Mouse (Mus musculus): ENCODE data around the gene Ceacam20. TPM values are rescaled to one million over a fixed set of nuclear protein-coding genes. Genes with fewer than 3 reads are reported as not detected.
"Not testable (repeated sequence)": the region's sequence is repeated elsewhere in the genome, so short reads cannot be mapped to it uniquely, and the experiment has no call there.

The Ceacam20 gene
- not detected in 2 replicates for polyA plus RNA-seq (2016; fragmentation: Nextera tagmentation; extraction: Ambion mirVana)

DNA sequence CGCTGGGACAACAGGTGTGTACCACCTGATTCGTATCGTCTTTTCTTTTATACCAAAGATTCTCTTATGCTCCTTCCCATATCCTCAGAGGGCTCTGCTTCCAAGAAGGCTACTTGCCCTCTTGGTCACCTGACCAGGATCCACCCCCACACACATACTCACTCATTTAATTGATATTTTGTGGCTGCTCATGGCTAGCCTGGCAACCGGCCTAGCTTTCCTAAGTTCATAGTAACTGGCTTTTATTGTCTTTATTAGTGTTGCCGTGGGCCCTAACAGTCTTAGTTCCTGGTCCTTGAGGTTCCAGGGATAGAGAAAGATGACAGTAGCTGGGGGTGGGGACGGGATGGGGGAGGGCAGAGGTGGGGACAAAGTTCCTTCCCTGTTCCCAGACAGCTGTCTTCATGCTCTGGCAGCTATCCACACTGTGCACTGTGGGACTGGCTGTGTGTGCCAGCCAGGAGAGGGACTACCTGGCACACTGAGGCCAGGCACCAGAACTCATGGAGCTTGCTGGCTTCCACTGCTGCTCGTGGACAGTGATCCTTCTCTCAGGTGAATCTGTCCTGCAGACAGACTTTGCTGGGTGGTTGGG lies at the start of gene Ceacam20:
Gene Ceacam20 (plus strand): TSS at position 428 of the 595 bp plus-strand sequence.
- no peak within 1 kb of the TSS for H3K4me3 ChIP-seq
- WGBS: 84% methylated on average over 7 of the region's 7 CpGs
- no peaks in the 10 kb centered on the region for H3K4me1 ChIP-seq
- no peaks in the 10 kb centered on the region for H3K36me3 ChIP-seq (replicated peaks)
- H3K27ac ChIP-seq (replicated peaks): no peak within 1 kb of the TSS
- peaks cover 11% of the 10 kb centered on the region for H3K9me3 ChIP-seq
- no peaks in the 10 kb centered on the region for H3K27me3 ChIP-seq (replicated peaks; ENCODE audit: low read depth, poor library complexity, severe bottlenecking)
- no peak for DNase-seq (ENCODE audit: low spot score)

- Histone ChIP-seq H3K4me3 (peak overlapping the region; percentile 75), H3K9me3 (no peaks in the 10 kb centered on the region), H3K27ac (replicated peaks) (peak overlapping the region; percentile 86), H3K4me1 (peaks cover 15% of the 10 kb centered on the region), H3K27me3 (replicated peaks; ENCODE audit: low read depth, poor library complexity, severe bottlenecking) (peaks cover 8% of the 10 kb centered on the region), H3K36me3 (replicated peaks) (peaks cover 34% of the 10 kb centered on the region)
- 32% methylated on average over 4 of the region's 4 CpGs for WGBS
- no peak for DNase-seq (ENCODE audit: low spot score)
Observed at GRCm38 (mm10) chr7:19920166-19920505, 45.1 kb upstream of the Ceacam20 start.

DNA sequence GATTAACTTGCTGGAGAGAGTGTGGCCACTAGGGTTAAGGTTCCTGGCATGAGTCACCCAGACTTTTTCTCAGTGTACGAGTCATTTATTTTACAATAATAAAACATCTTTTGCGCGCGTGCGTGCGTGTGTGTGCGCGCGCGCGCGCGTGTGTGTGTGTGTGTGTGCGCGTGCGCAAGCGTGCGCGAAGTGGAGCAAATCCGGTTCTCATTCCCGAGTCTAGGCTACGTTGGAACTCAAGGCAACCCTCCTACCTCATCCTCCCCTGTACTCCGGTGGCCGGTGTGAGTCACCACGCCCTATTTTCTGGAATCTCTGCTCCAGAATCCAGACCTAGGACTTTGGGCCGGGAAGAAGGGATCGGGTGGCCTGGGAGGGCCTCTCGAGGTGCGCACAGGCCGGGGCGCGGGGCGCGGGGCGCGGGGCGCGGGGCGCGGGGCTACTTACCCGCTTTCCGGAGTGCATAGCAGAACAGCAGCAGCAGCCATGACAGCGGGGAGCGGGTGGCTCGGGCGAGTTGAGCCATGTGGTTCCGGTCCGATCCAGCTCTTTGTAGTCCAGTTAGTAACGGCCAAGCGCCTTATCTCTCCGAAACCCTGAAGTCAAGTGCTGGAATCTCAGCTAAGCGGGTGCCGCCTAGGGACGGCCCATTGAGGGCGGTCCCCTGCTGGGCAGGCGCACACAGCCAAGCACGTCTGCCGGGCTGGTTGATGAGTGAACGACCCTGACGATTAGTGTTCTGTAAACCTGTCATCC lies 44.5 kb upstream of the Ceacam20 start, which contains the start of gene Pvr:
Gene Pvr (minus strand): TSS at position 655 of the 756 bp plus-strand sequence.
- H3K27ac ChIP-seq (replicated peaks): peak within 1 kb of the TSS; percentile 86
- WGBS: under 1% methylated on average over 60 of the region's 60 CpGs

GRCm38 (mm10) chr7:19923354-19923753 lies 41.9 kb upstream of the Ceacam20 start:
- H3K27ac ChIP-seq (replicated peaks): no peak overlapping the region
- H3K9me3 ChIP-seq: no peaks in the 10 kb centered on the region
- 47% methylated on average over 2 of the region's 2 CpGs for WGBS

More for the DNA sequence above, 44.5 kb upstream of the Ceacam20 start, which contains the start of gene Pvr:
- Histone ChIP-seq H3K9me3 (no peaks in the 10 kb centered on the region), H3K27me3 (replicated peaks; ENCODE audit: low read depth, poor library complexity, severe bottlenecking) (peaks cover 8% of the 10 kb centered on the region), H3K4me1 (peaks cover 15% of the 10 kb centered on the region), H3K4me3 (peak within 1 kb of the TSS; percentile 75), H3K36me3 (replicated peaks) (peaks cover 29% of the 10 kb centered on the region)
- peak; percentile 79 for DNase-seq (ENCODE audit: low spot score)

DNA sequence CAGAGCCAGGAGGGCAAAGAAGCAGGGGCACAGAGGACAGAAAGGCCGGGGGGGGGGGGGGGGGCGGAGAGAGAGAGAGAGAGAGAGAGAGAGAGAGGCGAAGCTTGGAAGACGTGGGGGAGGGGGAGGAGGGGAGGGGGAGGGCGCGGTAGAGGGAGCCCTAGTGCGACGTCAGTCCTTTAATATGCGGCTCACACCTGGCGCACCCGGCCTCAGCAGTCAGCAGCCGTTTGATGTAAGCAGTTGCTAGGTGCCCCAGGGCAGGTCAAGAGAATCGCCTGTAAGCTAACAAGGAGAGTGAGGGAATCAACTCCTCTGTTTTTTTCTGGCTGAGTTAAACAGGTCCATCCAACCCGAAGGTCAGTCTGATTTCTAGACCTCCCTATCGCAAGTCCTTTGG lies 41.4 kb upstream of the Ceacam20 start:
- WGBS: 8% methylated on average over 13 of the region's 15 CpGs
- Histone ChIP-seq H3K4me3 (peak overlapping the region; percentile 21; the same call in 1 of the 2 replicates), H3K9me3 (no peaks in the 10 kb centered on the region), H3K4me1 (peaks cover 15% of the 10 kb centered on the region), H3K27me3 (replicated peaks; ENCODE audit: low read depth, poor library complexity, severe bottlenecking) (peaks cover 8% of the 10 kb centered on the region), H3K27ac (replicated peaks) (no peak overlapping the region), H3K36me3 (replicated peaks) (no peaks in the 10 kb centered on the region)
- DNase-seq (ENCODE audit: low spot score): peak; percentile 48

More at GRCm38 (mm10) chr7:19923354-19923753, 41.9 kb upstream of the Ceacam20 start:
- DNase-seq (ENCODE audit: low spot score): no peak
- Histone ChIP-seq H3K36me3 (replicated peaks) (peaks cover 3% of the 10 kb centered on the region), H3K27me3 (replicated peaks; ENCODE audit: low read depth, poor library complexity, severe bottlenecking) (peaks cover 8% of the 10 kb centered on the region), H3K4me1 (peaks cover 15% of the 10 kb centered on the region), H3K4me3 (no peak overlapping the region)

DNA sequence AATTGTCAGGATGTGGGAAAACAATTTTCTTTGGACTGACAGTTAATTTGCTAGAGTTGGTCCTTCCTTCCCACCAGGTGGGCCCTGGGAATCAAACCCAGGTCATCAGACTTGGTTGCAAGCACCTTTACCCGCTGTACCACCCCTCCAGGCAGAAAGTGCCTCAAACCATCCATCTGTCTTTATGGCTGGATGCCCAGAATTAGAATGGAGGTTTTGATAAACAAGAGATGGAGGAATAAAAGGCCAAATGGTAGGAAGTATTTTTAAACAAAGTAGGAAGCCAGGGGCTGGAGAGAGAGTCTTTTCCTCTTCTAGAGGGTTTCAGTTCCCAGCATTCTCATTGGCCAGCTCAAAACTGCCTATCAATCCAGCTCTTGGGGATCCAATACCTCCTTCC lies 39.8 kb upstream of the Ceacam20 start:
- Histone ChIP-seq H3K4me3 (no peak overlapping the region), H3K4me1 (peaks cover 9% of the 10 kb centered on the region), H3K36me3 (replicated peaks) (no peaks in the 10 kb centered on the region), H3K27ac (replicated peaks) (no peak overlapping the region), H3K27me3 (replicated peaks; ENCODE audit: low read depth, poor library complexity, severe bottlenecking) (peaks cover 8% of the 10 kb centered on the region), H3K9me3 (no peaks in the 10 kb centered on the region)
- WGBS: 80% methylated on average over 1 of the region's 1 CpGs
- DNase-seq (ENCODE audit: low spot score): no peak

- peaks cover 6% of the 10 kb centered on the region for H3K4me1 ChIP-seq
- no peak overlapping the region for H3K27ac ChIP-seq (replicated peaks)
- H3K36me3 ChIP-seq (replicated peaks): no peaks in the 10 kb centered on the region
- peaks cover 14% of the 10 kb centered on the region for H3K27me3 ChIP-seq (replicated peaks; ENCODE audit: low read depth, poor library complexity, severe bottlenecking)
- H3K9me3 ChIP-seq: no peaks in the 10 kb centered on the region
- no peak overlapping the region for H3K4me3 ChIP-seq
- no peak for DNase-seq (ENCODE audit: low spot score)
- 76% methylated on average over 2 of the region's 2 CpGs for WGBS
Observed at GRCm38 (mm10) chr7:19926849-19927480, 38.2 kb upstream of the Ceacam20 start.

GRCm38 (mm10) chr7:19928486-19928885 lies 36.7 kb upstream of the Ceacam20 start:
- H3K9me3 ChIP-seq: no peaks in the 10 kb centered on the region
- WGBS: 71% methylated on average over 5 of the region's 5 CpGs
- H3K4me3 ChIP-seq: no peak overlapping the region
- no peaks in the 10 kb centered on the region for H3K36me3 ChIP-seq (replicated peaks)
- peaks cover 19% of the 10 kb centered on the region for H3K27me3 ChIP-seq (replicated peaks; ENCODE audit: low read depth, poor library complexity, severe bottlenecking)
- H3K4me1 ChIP-seq: peaks cover 9% of the 10 kb centered on the region
- DNase-seq (ENCODE audit: low spot score): no peak
- no peak overlapping the region for H3K27ac ChIP-seq (replicated peaks)

DNA sequence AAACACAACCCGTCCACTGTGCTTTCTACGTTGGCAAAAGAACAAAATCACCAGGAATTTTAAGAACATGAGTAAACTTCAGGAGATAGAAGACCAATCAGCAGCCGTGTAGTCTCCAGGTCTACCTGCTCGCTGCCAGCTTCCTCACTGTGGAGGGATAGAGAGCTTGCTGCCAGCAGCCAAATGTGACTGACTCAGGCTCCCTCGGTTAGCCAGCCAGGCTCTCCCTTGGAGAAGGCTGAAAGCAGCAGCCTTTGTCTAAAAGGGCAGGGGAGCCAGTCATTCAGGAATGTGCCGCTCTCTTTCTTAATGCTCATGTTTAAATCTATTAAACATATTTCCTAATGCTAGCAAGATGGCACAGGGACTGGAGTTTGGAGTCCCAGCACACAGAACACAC lies 34.7 kb upstream of the Ceacam20 start:
- H3K27ac ChIP-seq (replicated peaks); H3K4me3 ChIP-seq; H3K36me3 ChIP-seq (replicated peaks); DNase-seq (ENCODE audit: low spot score); H3K9me3 ChIP-seq; H3K4me1 ChIP-seq: not testable (repeated sequence)
- WGBS: 76% methylated on average over 6 of the region's 6 CpGs
- H3K27me3 ChIP-seq (replicated peaks; ENCODE audit: low read depth, poor library complexity, severe bottlenecking): peaks cover 16% of the 10 kb centered on the region

DNA sequence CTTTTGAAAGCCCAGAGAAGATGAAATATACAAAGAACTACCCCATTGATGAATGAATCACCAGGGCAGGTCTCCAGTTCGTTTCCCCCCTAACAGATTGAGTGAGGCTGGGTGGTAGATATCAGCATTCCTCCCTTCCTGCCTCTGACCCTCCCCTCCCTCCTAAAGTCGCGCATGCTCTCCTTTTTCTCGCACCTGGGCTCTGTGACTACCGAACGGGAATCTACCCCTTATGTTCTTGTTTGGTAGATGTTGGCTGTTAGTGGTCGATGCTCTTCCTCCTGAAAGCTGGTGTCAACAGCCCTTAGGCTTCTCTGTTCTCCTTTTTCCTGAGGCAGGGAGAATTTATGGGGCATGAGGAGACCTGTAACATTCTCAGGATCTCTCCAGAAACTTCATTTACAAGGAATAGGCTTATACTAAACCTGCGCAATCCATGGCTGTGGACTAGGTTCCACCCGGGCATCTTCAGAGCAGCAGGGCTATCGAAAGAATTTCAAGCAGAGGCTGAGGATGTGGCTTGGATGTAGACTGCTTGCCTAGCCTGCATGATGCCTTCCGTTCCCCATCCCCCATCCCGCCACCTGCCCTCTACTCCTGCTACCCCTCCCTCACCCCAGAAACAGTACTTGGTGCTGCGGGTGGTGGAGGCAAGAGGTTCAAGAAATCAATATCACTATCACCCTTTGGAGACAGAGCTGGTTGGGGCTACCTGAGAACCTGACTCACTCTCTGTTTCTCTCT lies 32.9 kb upstream of the Ceacam20 start:
- H3K4me3 ChIP-seq: no peak overlapping the region

DNA sequence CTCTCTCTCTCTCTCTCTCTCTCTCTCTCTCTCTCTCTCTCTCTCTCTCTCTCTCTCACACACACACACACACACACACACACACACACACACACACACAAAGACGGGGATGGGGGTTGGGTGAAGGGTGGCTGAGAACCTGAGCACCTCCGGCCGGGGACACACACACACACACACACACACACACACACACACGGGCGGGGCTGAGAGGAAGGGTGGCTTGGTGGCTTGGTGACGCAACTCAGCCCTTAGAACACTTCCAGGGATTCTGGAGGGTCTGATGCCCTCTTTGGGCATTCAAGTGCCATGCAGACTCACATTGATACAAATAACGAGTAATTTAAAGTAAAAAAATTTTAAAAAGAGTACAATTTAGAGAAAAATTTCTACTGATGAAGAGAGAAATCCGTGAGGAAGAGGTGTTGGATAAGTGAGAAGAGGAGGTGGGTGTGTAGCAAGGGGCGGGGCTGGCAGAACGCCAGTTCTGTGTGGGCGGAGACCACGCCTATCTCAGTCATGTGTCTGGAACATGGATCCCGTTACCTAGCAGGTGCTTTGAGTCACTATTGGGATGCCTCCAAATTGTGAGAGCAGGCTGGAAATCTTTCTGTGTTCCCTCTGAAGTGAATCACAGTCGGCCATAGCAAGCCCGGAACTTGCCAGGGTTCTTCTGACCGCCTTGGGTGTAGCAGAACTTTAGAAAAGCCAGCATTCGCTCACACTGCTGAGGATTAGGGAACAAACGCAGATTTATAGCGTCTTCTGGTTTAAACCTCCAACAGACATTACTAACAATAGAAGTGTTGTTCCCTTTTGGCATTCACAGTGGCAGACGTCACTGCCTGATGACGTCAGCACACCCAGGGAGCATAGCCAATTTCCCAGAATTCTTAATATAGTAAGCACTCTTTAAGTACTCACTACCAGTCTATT lies 32.1 kb upstream of the Ceacam20 start:
- Histone ChIP-seq H3K4me1 (peaks cover 4% of the 10 kb centered on the region), H3K27me3 (replicated peaks; ENCODE audit: low read depth, poor library complexity, severe bottlenecking) (peaks cover 16% of the 10 kb centered on the region), H3K27ac (replicated peaks) (no peak overlapping the region), H3K36me3 (replicated peaks) (no peaks in the 10 kb centered on the region), H3K4me3 (peak overlapping the region; percentile 24; the same call in 1 of the 2 replicates), H3K9me3 (no peaks in the 10 kb centered on the region)
- DNase-seq (ENCODE audit: low spot score): peak; percentile 33
- WGBS: 27% methylated on average over 21 of the region's 21 CpGs

More for the DNA sequence above, 32.9 kb upstream of the Ceacam20 start:
- no peaks in the 10 kb centered on the region for H3K9me3 ChIP-seq
- H3K27ac ChIP-seq (replicated peaks): no peak overlapping the region
- H3K27me3 ChIP-seq (replicated peaks; ENCODE audit: low read depth, poor library complexity, severe bottlenecking): peaks cover 16% of the 10 kb centered on the region
- DNase-seq (ENCODE audit: low spot score): no peak
- no peaks in the 10 kb centered on the region for H3K36me3 ChIP-seq (replicated peaks)
- WGBS: 27% methylated on average over 13 of the region's 13 CpGs
- H3K4me1 ChIP-seq: peaks cover 4% of the 10 kb centered on the region
